28 mouse cellular contexts compared by ENCODE assay signal in the genomic region with DNA sequence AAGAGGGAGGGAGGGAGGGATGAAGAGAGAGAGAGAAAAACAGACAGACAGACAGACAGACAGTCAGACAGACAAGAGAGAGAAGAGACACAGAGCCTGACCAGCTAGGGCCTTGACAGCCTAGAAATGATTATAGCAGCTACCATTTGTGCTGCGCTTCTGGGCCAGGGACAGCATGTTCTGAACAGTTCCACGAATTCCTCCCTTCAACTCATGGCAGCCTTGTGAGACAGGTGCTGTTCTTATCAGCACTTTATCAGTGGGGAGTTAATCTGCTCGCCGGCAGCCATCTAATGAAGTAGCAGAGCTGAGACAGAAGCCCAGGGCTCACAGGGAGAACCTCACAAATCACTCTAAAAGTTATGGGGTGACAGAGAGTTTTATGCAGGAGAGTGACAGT. TPM values are rescaled to one million over a fixed set of nuclear protein-coding genes. Genes with fewer than 3 reads are reported as not detected.
"Had no signal": no experiment of that assay in that cellular context is flagged by ENCODE, and none has a peak within 500 bp of the region (broad histone marks: within the 10 kb centered on the region; RNA-seq: fewer than 3 reads in every experiment).

No protein-coding gene starts in this region.

- H3K36me3 ChIP-seq: heart, embryonic 13.5 days; heart, embryonic 15.5 days; hindbrain, embryonic 13.5 days; hindbrain, embryonic 15.5 days; kidney, embryonic 15.5 days; limb, embryonic 10.5 days; limb, embryonic 12.5 days; liver, embryonic 13.5 days had no signal

- H3K27ac ChIP-seq: heart, adult 2 months; heart, embryonic 13.5 days; heart, embryonic 15.5 days; hindbrain, embryonic 13.5 days; hindbrain, embryonic 15.5 days; hindbrain, postnatal 0 days; kidney, embryonic 15.5 days; kidney, postnatal 0 days; limb, embryonic 10.5 days; limb, embryonic 12.5 days; liver, embryonic 13.5 days had no signal

- H3K4me2 ChIP-seq: heart, embryonic 11.5 days; heart, embryonic 13.5 days; heart, embryonic 15.5 days; hindbrain, embryonic 13.5 days; hindbrain, embryonic 15.5 days; kidney, embryonic 15.5 days; limb, embryonic 12.5 days; liver, embryonic 11.5 days; liver, embryonic 13.5 days had no signal

- H3K27me3 ChIP-seq: heart, embryonic 15.5 days; hindbrain, embryonic 13.5 days; hindbrain, embryonic 15.5 days; kidney, embryonic 15.5 days; limb, embryonic 12.5 days; liver, embryonic 13.5 days had no signal

- DNase-seq: gastrocnemius, postnatal 10 days; gastrocnemius, postnatal 25 days; heart, adult 11 months; heart, adult 2 months; heart, postnatal 14 days; heart, postnatal 36 days; kidney, adult 11 months; kidney, adult 2 months; kidney, adult 9 months; kidney, postnatal 14 days; kidney, postnatal 36 days; layer of hippocampus, adult 9-11 months; layer of hippocampus, postnatal 36 days; liver; liver, embryonic 13.5 days had no signal

- H3K4me3 ChIP-seq: heart, adult 2 months; heart, embryonic 13.5 days; heart, embryonic 15.5 days; hindbrain, embryonic 13.5 days; hindbrain, embryonic 15.5 days; kidney, embryonic 15.5 days; limb, embryonic 10.5 days; limb, embryonic 12.5 days; liver, embryonic 13.5 days had no signal

RNA-seq across cellular contexts. Expression of gene Frmpd1, which starts 22.8 kb away (rescaled TPM):
- total RNA-seq: gastrocnemius, adult 18-20 months; hematopoietic stem cell, adult 5-6 weeks had no signal
